Mouse (Mus musculus) liver, adult (tissue): ENCODE data around the gene Vmn1r157.
"Not testable (repeated sequence)": the region's sequence is repeated elsewhere in the genome, so short reads cannot be mapped to it uniquely, and the experiment has no call there.

Source experiments
- GATA4 ChIP-seq: IDR thresholded peaks from 2 replicates; pipeline ENCODE4 v1.6.1; 2014; ENCODE audit warnings: mild to moderate bottlenecking, low read length; ENCODE audit not compliant: insufficient replicate concordance

The Vmn1r157 gene

DNA sequence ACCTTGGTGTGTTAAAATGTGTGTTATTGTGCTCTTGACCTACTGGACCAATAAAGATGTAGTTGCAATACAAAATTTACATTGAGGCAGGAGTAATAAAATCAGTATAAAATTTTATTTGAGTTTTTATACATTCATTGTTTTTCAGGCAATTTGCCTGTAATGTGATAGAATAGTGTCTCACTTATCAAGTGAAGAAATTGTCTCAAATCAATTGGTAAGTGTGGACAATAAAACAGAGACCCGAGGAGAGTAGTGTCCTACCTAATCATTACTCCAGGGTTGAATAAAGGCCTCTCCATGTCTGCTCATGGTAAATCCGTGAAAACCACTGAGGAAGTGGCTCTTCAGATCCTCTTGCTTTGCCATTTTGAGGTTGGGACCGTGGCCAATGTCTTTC, at the start of gene Vmn1r157:
Gene Vmn1r157, plus strand, starts transcription at position 301 of the 400 bp plus-strand sequence.
- TF ChIP-seq GATA4, result not testable (repeated sequence)

DNA sequence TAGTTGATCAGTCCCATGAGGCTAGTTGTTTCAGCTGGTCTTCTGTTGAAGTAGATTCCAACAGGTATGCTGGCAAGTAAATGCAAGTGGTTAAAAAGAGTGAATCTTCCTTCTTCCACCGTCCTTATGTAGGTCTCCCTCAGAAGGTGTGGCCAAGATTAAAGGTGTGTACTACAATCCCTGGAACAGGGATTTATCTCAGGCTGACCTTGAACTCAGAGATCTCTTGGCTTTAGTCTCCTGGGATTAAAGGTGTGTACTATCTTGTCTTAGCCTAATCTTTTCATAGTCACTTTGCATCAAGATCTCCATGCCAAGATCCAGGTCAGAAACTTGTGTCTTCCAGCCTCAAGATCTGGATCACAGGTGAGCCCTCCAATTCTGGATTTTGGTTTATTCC, 41.9 kb upstream of the Vmn1r157 start, which contains the start of gene Gm4567:
Gene Gm4567, minus strand, starts transcription at position 101 of the 400 bp plus-strand sequence.
- TF ChIP-seq GATA4, result not testable (repeated sequence)

DNA sequence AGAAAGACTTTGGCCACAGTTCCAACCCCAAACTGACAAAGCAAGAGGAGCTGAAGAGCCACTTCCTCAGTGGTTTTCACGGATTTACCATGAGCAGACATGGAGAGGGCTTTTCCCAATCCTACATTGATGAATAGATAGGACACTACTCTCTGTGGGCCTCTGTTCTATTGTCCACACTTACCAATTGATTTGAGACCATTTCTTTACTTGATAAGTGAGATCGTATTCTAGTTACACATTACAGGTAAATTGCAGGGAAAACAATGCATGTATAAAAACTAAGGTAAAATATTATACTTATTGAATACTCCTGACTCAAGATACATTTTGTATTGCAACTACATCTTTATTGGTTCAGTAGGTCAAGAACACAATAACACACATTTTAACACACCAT, 29.2 kb downstream of the Vmn1r157 start, which contains the start of gene Vmn1r158:
Gene Vmn1r158, minus strand, starts transcription at position 101 of the 400 bp plus-strand sequence.
- not testable (repeated sequence) for TF ChIP-seq GATA4
